Mouse (Mus musculus): ENCODE measurements at regions not wholly inside any gene's neighbourhood (a gene's known extent, or its start where the extent isn't known, plus 50 kb on each side); places are given as distances from the start of the nearest gene placed in this dataset.

- no peak for TF ChIP-seq CTCF (IDR thresholded peaks at IDR 0.05; ENCODE audit: low read depth)
- TF ChIP-seq EP300 (IDR thresholded peaks at IDR 0.05; ENCODE audit: low read depth): no peak
Measured at GRCm38 (mm10) chr5:39841186-39841585, 85.9 kb upstream of the Hs3st1 start.

All from liver, postnatal 0 days (tissue).